Comparison of ENCODE assay signal across 8 mouse cellular contexts in the genomic region with DNA sequence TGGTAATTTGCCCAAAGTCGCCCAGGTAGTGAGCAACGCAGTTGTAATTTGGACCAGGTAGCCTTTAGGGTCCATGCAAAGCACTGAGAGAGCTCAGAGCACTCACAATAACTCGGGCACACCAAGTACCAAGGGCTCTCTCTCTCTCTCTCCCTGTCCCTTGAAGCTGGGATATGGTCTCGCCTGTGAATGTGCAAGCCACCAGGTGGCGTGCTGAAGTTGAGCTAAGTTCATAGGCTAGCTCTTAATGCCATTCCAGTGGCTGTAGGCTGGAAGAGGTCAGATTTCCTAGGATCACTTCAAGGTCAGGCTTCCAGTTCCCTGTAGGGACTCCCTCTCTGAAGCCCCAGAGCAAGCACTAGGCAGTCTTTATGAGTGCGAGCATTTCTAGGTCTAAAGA.
DNase-seq lines count a peak whose midpoint lies in the region; ATAC-seq and TF ChIP-seq lines count a peak whose summit lies in the region.

No protein-coding gene starts in this region.

- TF ChIP-seq EP300 in ES-Bruce4 (IDR thresholded peaks at IDR 0.05; ENCODE audit: insufficient read depth, low read depth, low read length) = 0 out of 2 replicates have a peak, but pooled peaks have one; percentile 46

- H3K9ac ChIP-seq in ES-Bruce4 (ENCODE audit: low read depth, poor library complexity, severe bottlenecking) = no peak overlapping the region

- H3K4me1 ChIP-seq in ES-Bruce4 (ENCODE audit: control insufficient read depth, insufficient read depth, low read length) = peaks cover 2% of the 10 kb centered on the region
- no peaks in the 10 kb centered on the region for H3K4me1 ChIP-seq in cerebellum, adult 2 months (ENCODE audit: control insufficient read depth, insufficient read depth, low read length)
- H3K4me1 ChIP-seq in small intestine, adult 2 months (ENCODE audit: control insufficient read depth, insufficient read depth, insufficient read length, low read length) = peaks cover 9% of the 10 kb centered on the region; the same call in 1 of the 2 replicates

- no peak overlapping the region for H3K4me3 ChIP-seq in ES-Bruce4 (ENCODE audit: low read depth, low read length)
- no peak overlapping the region for H3K4me3 ChIP-seq in cerebellum, adult 2 months (replicated peaks; ENCODE audit: insufficient read depth, low read depth, low read length)
- no peak overlapping the region for H3K4me3 ChIP-seq in gastrocnemius, adult 2 months
- H3K4me3 ChIP-seq in small intestine, adult 2 months (ENCODE audit: low read depth, low read length) = no peak overlapping the region

- intact Hi-C loops in gastrocnemius, adult 2 months (cut with DNase I) = loop anchor here (1.0 to 2.0 kb wide), 2 partner anchors 80 to 102 kb away; no protein-coding TSS in a partner anchor

- no peak overlapping the region for H3K27ac ChIP-seq in ES-Bruce4 (ENCODE audit: insufficient read depth, low read length)
- H3K27ac ChIP-seq in cerebellum, adult 2 months (ENCODE audit: insufficient read depth, low read length) = no peak overlapping the region
- H3K27ac ChIP-seq in gastrocnemius, adult 2 months = no peak overlapping the region
- H3K27ac ChIP-seq in small intestine, adult 2 months (ENCODE audit: insufficient read depth, low read depth, low read length) = no peak overlapping the region

- H3K9me3 ChIP-seq in ES-Bruce4 (replicated peaks; ENCODE audit: control insufficient read depth, insufficient read depth, low read length, poor library complexity, severe bottlenecking) = no peaks in the 10 kb centered on the region

- TF ChIP-seq CTCF in ES-Bruce4 (IDR thresholded peaks at IDR 0.05; ENCODE audit: low read depth, low read length) = peak; percentile 87
- peak; percentile 49; the same call in 1 of the 2 replicates for TF ChIP-seq CTCF in cerebellum, adult 2 months (IDR thresholded peaks at IDR 0.05; ENCODE audit: borderline replicate concordance, insufficient read depth, low read depth, low read length)
- peak; percentile 85 for TF ChIP-seq CTCF in gastrocnemius, adult 2 months (IDR thresholded peaks at IDR 0.05)
- peak; percentile 78; the same call in 1 of the 2 replicates for TF ChIP-seq CTCF in small intestine, adult 2 months (IDR thresholded peaks at IDR 0.05; ENCODE audit: extremely low read depth, insufficient read length, insufficient replicate concordance, low read depth, low read length)

- TF ChIP-seq POLR2A in ES-Bruce4 (IDR thresholded peaks at IDR 0.05; ENCODE audit: insufficient read depth, low read length) = no peak
- no peak for TF ChIP-seq POLR2A in cerebellum, adult 2 months (IDR thresholded peaks at IDR 0.05; ENCODE audit: borderline replicate concordance, insufficient read depth, low read length)
- no peak for TF ChIP-seq POLR2A in small intestine, adult 2 months (IDR thresholded peaks at IDR 0.05; ENCODE audit: low read depth, low read length)

- no peaks in the 10 kb centered on the region for H3K27me3 ChIP-seq in ES-Bruce4 (ENCODE audit: control insufficient read depth, insufficient read depth, low read length, poor library complexity, severe bottlenecking)
- H3K27me3 ChIP-seq in cerebellum, adult 2 months (ENCODE audit: control insufficient read depth, insufficient read depth, low read length) = no peaks in the 10 kb centered on the region
- H3K27me3 ChIP-seq in small intestine, adult 2 months (ENCODE audit: control insufficient read depth, insufficient read depth, low read length) = no peaks in the 10 kb centered on the region

- no peak for ATAC-seq in CD4-positive, CD25-positive, alpha-beta regulatory T cell, adult 4 months

- peaks cover 9% of the 10 kb centered on the region for H3K36me3 ChIP-seq in ES-Bruce4 (ENCODE audit: control insufficient read depth, insufficient read depth, low read length, poor library complexity, severe bottlenecking)
- no peaks in the 10 kb centered on the region; the same call in 1 of the 2 replicates for H3K36me3 ChIP-seq in small intestine, adult 2 months (ENCODE audit: control insufficient read depth, insufficient read depth, low read length)

- 32% methylated on average over 6 of the region's 6 CpGs for WGBS in cerebellum, adult 2 months
- 32% methylated on average over 6 of the region's 6 CpGs for WGBS in small intestine, adult 2 months

- DNase-seq in CD4-positive, CD25-positive, alpha-beta regulatory T cell, adult 2 months (ENCODE audit: low read depth, low spot score) = peak; percentile 54
- peak; percentile 29 to 45 for DNase-seq in cerebellum, adult 2 months
- peak; percentile 80 for DNase-seq in gastrocnemius, adult 2 months
- DNase-seq in kidney, postnatal 25 days = peak; percentile 83 to 88
- DNase-seq in lung, adult 18-20 months = peak; percentile 38 to 47
